Mouse (Mus musculus): ENCODE measurements around the gene Srbd1. TPM values are rescaled to one million over a fixed set of nuclear protein-coding genes. Genes with fewer than 3 reads are reported as not detected.
A peak's percentile ranks its signal among the peaks of the same experiment; 100 is the strongest.

Gene Srbd1
- polyA plus RNA-seq, 1 experiment from 2014 or later: 9.1 TPM

DNA sequence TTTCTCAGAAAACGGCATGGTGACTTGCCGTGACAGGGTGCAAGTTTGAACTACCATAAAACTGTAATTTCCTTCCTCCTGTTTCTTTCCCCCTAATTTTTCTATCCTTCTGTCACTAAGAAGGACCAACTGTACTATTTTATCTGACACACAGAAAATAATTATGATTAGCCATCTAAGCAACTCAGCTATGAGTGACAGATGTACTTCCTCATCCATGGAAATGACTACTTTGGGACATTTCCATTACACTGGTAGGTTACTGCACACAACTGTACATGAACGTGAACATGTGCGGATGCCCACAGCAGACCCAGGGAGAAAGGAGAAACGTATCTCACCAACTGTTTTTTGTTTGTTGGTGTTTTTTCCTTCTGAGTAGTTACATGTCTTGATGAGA is 123.7 kb downstream of the Srbd1 start:
- H3K4me1 ChIP-seq (ENCODE audit: control insufficient read depth, insufficient read depth, low read length): no peaks in the 10 kb centered on the region
- H3K4me3 ChIP-seq (replicated peaks; ENCODE audit: low read depth, low read length): no peak overlapping the region
- no peak overlapping the region for H3K9ac ChIP-seq (replicated peaks; ENCODE audit: low read length)
- WGBS: 95% methylated on average over 5 of the region's 5 CpGs
- H3K27me3 ChIP-seq (ENCODE audit: control insufficient read depth, insufficient read depth, low read length): no peaks in the 10 kb centered on the region
- ATAC-seq (ENCODE audit: low FRiP score, low TSS enrichment) (no peak), DNase-seq (no peak)
- H3K27ac ChIP-seq (replicated peaks; ENCODE audit: low read depth, low read length): no peak overlapping the region
- H3K9me3 ChIP-seq (ENCODE audit: control insufficient read depth, low read length): peaks cover 8% of the 10 kb centered on the region; the same call in 1 of the 2 replicates
- H3K36me3 ChIP-seq (ENCODE audit: control insufficient read depth, insufficient read depth, low read length): no peaks in the 10 kb centered on the region
- no peak overlapping the region for H3K4me2 ChIP-seq (ENCODE audit: low read length)

DNA sequence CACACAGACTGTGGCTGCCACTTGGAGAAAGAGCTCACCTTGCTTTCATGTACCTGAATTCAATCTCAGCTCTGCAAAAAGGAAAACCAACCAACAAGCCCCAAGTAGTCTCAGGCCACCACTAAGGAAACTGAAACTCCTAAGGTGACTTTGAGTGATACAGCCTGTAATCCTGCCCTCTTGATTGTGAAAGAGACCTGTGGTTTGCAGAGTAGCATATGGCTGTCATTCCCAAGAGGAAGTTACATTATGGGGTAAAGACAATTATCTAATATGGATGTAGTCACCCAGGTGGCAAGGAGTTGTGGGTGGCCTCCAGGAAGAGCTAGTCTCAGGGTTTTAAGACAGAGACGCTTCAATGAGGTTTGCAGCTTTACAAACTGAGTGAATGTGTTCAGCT is 125.2 kb downstream of the Srbd1 start:
- Histone ChIP-seq H3K9me3 (ENCODE audit: control insufficient read depth, low read length) (peaks cover 8% of the 10 kb centered on the region; the same call in 1 of the 2 replicates), H3K27me3 (ENCODE audit: control insufficient read depth, insufficient read depth, low read length) (no peaks in the 10 kb centered on the region), H3K9ac (replicated peaks; ENCODE audit: low read length) (no peak overlapping the region), H3K4me3 (replicated peaks; ENCODE audit: low read depth, low read length) (no peak overlapping the region), H3K4me2 (ENCODE audit: low read length) (no peak overlapping the region), H3K27ac (replicated peaks; ENCODE audit: low read depth, low read length) (no peak overlapping the region), H3K36me3 (ENCODE audit: control insufficient read depth, insufficient read depth, low read length) (no peaks in the 10 kb centered on the region), H3K4me1 (ENCODE audit: control insufficient read depth, insufficient read depth, low read length) (no peaks in the 10 kb centered on the region)
- no peak for DNase-seq
- WGBS: 94% methylated on average over 1 of the region's 1 CpGs
- no peak for ATAC-seq (ENCODE audit: low FRiP score, low TSS enrichment)

DNA sequence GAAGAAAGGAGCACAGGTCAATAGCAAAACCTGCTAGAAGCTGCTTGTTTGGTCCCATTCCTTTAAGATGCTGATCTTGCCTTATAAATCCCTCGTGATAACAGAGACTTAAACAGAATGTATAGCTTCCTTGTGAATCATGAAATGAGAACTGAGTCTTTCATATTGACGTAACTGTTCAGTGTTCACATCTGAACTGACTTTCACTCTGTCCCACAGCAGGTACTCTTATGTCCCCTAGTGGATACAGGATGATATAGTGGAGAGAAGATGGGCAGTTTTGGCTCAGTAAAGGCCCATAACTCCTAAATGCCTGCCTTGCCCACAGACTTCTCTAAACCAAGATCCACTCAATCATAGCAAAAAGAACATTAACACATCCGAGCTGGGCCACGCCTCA is 130.7 kb downstream of the Srbd1 start:
- ATAC-seq (ENCODE audit: low FRiP score, low TSS enrichment) (no peak), DNase-seq (no peak)
- Histone ChIP-seq H3K27ac (replicated peaks; ENCODE audit: low read depth, low read length) (no peak overlapping the region), H3K4me1 (ENCODE audit: control insufficient read depth, insufficient read depth, low read length) (no peaks in the 10 kb centered on the region), H3K4me3 (replicated peaks; ENCODE audit: low read depth, low read length) (no peak overlapping the region), H3K27me3 (ENCODE audit: control insufficient read depth, insufficient read depth, low read length) (no peaks in the 10 kb centered on the region), H3K36me3 (ENCODE audit: control insufficient read depth, insufficient read depth, low read length) (no peaks in the 10 kb centered on the region), H3K9me3 (ENCODE audit: control insufficient read depth, low read length) (peaks cover 4% of the 10 kb centered on the region; the same call in 1 of the 2 replicates), H3K9ac (replicated peaks; ENCODE audit: low read length) (no peak overlapping the region), H3K4me2 (ENCODE audit: low read length) (no peak overlapping the region)
- WGBS: 89% methylated on average over 4 of the region's 4 CpGs

DNA sequence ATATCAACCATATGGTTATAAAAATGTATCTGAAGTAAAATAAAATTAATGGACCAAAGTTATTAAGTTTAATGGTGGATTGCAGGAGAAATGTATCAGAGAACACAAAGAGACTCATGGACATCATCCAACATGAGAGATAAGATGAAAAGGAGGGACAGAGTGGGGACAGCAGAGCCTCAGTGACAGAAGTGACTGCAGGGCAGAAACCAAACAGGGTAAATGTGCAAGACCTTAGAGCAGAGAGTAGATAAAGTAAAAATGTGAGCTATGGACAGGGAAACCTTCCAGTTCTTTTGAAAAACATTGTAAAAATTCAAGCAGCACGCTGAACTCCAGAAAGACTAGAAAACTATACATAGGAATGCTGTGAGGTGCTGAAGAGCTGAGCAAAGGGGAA is 132.4 kb downstream of the Srbd1 start:
- Histone ChIP-seq H3K27me3 (ENCODE audit: control insufficient read depth, insufficient read depth, low read length) (no peaks in the 10 kb centered on the region), H3K4me2 (ENCODE audit: low read length) (no peak overlapping the region), H3K9me3 (ENCODE audit: control insufficient read depth, low read length) (no peaks in the 10 kb centered on the region), H3K9ac (replicated peaks; ENCODE audit: low read length) (no peak overlapping the region), H3K27ac (replicated peaks; ENCODE audit: low read depth, low read length) (no peak overlapping the region), H3K4me3 (replicated peaks; ENCODE audit: low read depth, low read length) (no peak overlapping the region), H3K4me1 (ENCODE audit: control insufficient read depth, insufficient read depth, low read length) (no peaks in the 10 kb centered on the region), H3K36me3 (ENCODE audit: control insufficient read depth, insufficient read depth, low read length) (no peaks in the 10 kb centered on the region)
- ATAC-seq (ENCODE audit: low FRiP score, low TSS enrichment) (no peak), DNase-seq (no peak)
- 87% methylated on average over 1 of the region's 1 CpGs for WGBS

DNA sequence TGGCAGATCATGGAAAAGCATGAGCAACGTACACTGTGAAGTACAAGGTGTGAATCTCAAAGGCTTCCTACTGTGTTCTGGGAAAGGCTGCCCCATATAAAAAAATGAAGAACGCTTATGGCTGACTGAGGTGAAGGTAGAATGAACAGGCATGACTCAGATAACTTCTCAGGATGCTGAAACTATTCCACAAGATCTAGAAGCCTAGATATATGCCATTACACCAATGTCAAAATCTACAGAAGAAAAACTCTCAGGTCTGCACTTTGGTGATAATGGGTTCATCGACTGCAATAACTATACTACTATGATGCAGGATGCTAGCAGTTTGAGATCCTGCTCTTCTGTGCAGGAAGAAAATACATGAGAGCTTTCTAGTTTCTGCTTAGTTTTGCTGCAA is 133.1 kb downstream of the Srbd1 start:
- H3K27me3 ChIP-seq (ENCODE audit: control insufficient read depth, insufficient read depth, low read length): no peaks in the 10 kb centered on the region
- H3K27ac ChIP-seq (replicated peaks; ENCODE audit: low read depth, low read length): no peak overlapping the region
- ATAC-seq (ENCODE audit: low FRiP score, low TSS enrichment) (no peak), DNase-seq (no peak)
- H3K4me2 ChIP-seq (ENCODE audit: low read length): no peak overlapping the region
- H3K4me1 ChIP-seq (ENCODE audit: control insufficient read depth, insufficient read depth, low read length): no peaks in the 10 kb centered on the region
- WGBS: 96% methylated on average over 3 of the region's 3 CpGs
- H3K9me3 ChIP-seq (ENCODE audit: control insufficient read depth, low read length): no peaks in the 10 kb centered on the region
- no peak overlapping the region for H3K4me3 ChIP-seq (replicated peaks; ENCODE audit: low read depth, low read length)
- H3K36me3 ChIP-seq (ENCODE audit: control insufficient read depth, insufficient read depth, low read length): no peaks in the 10 kb centered on the region
- H3K9ac ChIP-seq (replicated peaks; ENCODE audit: low read length): no peak overlapping the region

DNA sequence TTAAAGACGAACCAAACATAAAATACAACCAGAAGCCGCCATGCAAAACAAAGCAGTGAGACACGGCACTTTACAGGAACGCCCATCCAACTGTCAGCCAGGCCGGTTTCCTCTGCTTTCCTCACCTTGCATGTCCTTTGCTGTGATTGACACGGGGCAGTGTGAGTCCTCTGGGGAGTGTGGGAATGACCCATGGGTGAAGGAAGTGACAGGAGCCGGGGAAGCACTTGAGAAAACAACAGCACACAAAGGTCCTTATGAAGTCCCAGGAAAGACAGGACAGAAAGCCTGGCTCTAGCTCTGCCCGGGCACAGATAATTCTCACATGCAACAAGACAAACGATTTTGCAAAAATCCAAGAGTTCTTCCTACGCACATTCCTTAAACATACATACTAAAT is 136.6 kb downstream of the Srbd1 start:
- no peak overlapping the region for H3K4me3 ChIP-seq (replicated peaks; ENCODE audit: low read depth, low read length)
- H3K9ac ChIP-seq (replicated peaks; ENCODE audit: low read length): no peak overlapping the region
- DNase-seq (no peak), ATAC-seq (ENCODE audit: low FRiP score, low TSS enrichment) (no peak)
- WGBS: 83% methylated on average over 10 of the region's 10 CpGs
- H3K9me3 ChIP-seq (ENCODE audit: control insufficient read depth, low read length): no peaks in the 10 kb centered on the region
- H3K4me2 ChIP-seq (ENCODE audit: low read length): no peak overlapping the region
- H3K27ac ChIP-seq (replicated peaks; ENCODE audit: low read depth, low read length): no peak overlapping the region
- no peaks in the 10 kb centered on the region for H3K27me3 ChIP-seq (ENCODE audit: control insufficient read depth, insufficient read depth, low read length)
- H3K36me3 ChIP-seq (ENCODE audit: control insufficient read depth, insufficient read depth, low read length): no peaks in the 10 kb centered on the region
- no peaks in the 10 kb centered on the region for H3K4me1 ChIP-seq (ENCODE audit: control insufficient read depth, insufficient read depth, low read length)

DNA sequence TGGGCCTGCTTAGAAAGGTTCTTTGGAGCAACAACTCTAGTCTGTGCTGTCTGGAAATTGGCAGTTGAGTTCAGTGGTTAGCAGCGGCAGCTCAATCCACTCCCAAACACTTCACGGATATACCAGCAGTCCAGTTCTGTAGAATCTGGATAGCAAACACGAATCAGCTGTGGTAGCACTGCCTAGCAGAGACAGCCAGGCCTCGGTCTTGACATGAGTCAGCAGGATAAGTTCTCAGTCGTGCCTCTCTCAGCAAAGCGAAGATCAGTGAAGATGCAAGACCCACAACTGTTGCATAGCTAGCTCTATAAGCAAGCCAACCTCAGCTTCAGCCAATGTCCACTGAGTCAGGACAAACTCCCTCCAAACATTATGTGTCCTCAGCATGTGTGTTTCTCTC is 142.9 kb downstream of the Srbd1 start:
- Histone ChIP-seq H3K4me1 (ENCODE audit: control insufficient read depth, insufficient read depth, low read length) (no peaks in the 10 kb centered on the region), H3K4me2 (ENCODE audit: low read length) (no peak overlapping the region), H3K9me3 (ENCODE audit: control insufficient read depth, low read length) (peaks cover 8% of the 10 kb centered on the region; the same call in 1 of the 2 replicates), H3K27ac (replicated peaks; ENCODE audit: low read depth, low read length) (no peak overlapping the region), H3K9ac (replicated peaks; ENCODE audit: low read length) (no peak overlapping the region), H3K36me3 (ENCODE audit: control insufficient read depth, insufficient read depth, low read length) (no peaks in the 10 kb centered on the region), H3K4me3 (replicated peaks; ENCODE audit: low read depth, low read length) (no peak overlapping the region), H3K27me3 (ENCODE audit: control insufficient read depth, insufficient read depth, low read length) (no peaks in the 10 kb centered on the region)
- DNase-seq (no peak), ATAC-seq (ENCODE audit: low FRiP score, low TSS enrichment) (no peak)
- WGBS: 95% methylated on average over 6 of the region's 6 CpGs

DNA sequence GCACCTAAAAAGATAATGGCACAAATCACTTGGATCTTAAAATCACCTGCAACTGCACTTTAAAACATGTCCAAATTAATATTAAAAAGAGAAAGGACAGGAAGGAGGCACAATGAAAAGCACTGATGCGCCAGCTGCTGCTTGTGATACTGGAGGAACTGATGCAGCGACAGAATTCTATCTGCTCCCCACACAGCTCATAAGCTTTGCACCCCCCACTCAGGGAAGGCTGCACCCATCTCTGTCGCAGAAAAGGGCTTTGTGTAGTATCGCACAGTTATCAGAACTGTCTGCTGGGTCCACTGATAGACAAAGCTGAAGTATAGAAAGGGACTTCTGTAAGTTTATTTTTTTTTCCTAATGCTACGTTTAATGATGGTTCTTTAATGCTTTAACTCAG is 143.3 kb downstream of the Srbd1 start:
- 92% methylated on average over 5 of the region's 5 CpGs for WGBS
- no peak for ATAC-seq (ENCODE audit: low FRiP score, low TSS enrichment)
- Histone ChIP-seq H3K4me3 (replicated peaks; ENCODE audit: low read depth, low read length) (no peak overlapping the region), H3K36me3 (ENCODE audit: control insufficient read depth, insufficient read depth, low read length) (no peaks in the 10 kb centered on the region), H3K27me3 (ENCODE audit: control insufficient read depth, insufficient read depth, low read length) (no peaks in the 10 kb centered on the region), H3K9ac (replicated peaks; ENCODE audit: low read length) (no peak overlapping the region), H3K9me3 (ENCODE audit: control insufficient read depth, low read length) (peaks cover 10% of the 10 kb centered on the region; the same call in 1 of the 2 replicates), H3K4me1 (ENCODE audit: control insufficient read depth, insufficient read depth, low read length) (no peaks in the 10 kb centered on the region), H3K27ac (replicated peaks; ENCODE audit: low read depth, low read length) (no peak overlapping the region), H3K4me2 (ENCODE audit: low read length) (no peak overlapping the region)
- no peak for DNase-seq

DNA sequence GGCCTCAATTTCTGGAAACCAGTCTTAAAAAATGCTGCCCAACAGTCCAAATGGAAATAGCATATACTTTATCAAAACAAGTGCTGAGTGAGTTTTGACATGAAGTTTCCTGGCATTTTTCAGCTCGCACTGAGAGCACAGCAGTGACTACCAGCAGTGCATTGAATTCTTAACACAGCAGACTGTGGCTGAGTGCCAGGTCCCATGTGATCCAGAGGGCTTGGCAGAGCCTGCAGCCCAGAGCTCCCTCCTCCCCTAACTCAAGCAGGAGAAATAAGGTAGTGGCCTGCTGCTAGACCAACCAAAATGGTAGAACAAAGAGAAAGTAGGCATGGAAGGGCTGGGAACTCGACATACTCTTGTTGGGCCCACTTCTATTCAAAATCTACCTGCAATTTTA is 149.2 kb downstream of the Srbd1 start:
- Histone ChIP-seq H3K4me1 (ENCODE audit: control insufficient read depth, insufficient read depth, low read length) (no peaks in the 10 kb centered on the region), H3K4me2 (ENCODE audit: low read length) (no peak overlapping the region), H3K9ac (replicated peaks; ENCODE audit: low read length) (no peak overlapping the region), H3K36me3 (ENCODE audit: control insufficient read depth, insufficient read depth, low read length) (no peaks in the 10 kb centered on the region), H3K27ac (replicated peaks; ENCODE audit: low read depth, low read length) (no peak overlapping the region), H3K9me3 (ENCODE audit: control insufficient read depth, low read length) (peaks cover 10% of the 10 kb centered on the region; the same call in 1 of the 2 replicates), H3K4me3 (replicated peaks; ENCODE audit: low read depth, low read length) (no peak overlapping the region), H3K27me3 (ENCODE audit: control insufficient read depth, insufficient read depth, low read length) (no peaks in the 10 kb centered on the region)
- WGBS: 75% methylated on average over 2 of the region's 2 CpGs
- ATAC-seq (ENCODE audit: low FRiP score, low TSS enrichment) (no peak), DNase-seq (peak; percentile 78)
